Comparison of ENCODE assay signal across 23 mouse cellular contexts in the genomic region with DNA sequence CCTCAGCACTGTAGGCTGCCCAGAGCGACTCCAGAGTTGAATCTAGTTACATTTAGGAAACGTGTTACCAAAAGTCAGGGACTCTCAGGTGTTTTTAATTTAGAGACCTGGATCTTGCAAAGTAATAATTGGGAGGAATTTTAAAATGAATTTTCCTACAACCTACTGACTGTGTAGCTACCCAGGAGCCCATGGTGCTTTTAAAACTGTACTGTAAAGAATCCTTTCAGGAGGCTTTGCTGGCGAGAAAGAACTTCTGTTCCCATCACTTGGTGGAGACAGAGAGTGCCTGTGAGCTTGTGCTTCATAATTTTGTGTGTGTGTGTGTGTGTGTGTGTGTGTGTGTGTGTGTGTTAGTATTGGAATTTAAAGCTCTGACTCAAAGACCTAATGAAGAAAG.
"Had no signal": no experiment of that assay in that cellular context is flagged by ENCODE, and none has a peak within 500 bp of the region (broad histone marks: within the 10 kb centered on the region; RNA-seq: fewer than 3 reads in every experiment).

No protein-coding gene starts in this region.

- H3K9ac ChIP-seq: forebrain, postnatal 0 days; heart, embryonic 13.5 days; heart, embryonic 15.5 days; hindbrain, embryonic 13.5 days; hindbrain, embryonic 15.5 days; liver, embryonic 12.5 days; liver, embryonic 14.5 days had no signal

- ATAC-seq: forebrain, postnatal 0 days; hindbrain, postnatal 0 days; intestine, embryonic 16.5 days; liver, embryonic 12.5 days had no signal

- H3K27ac ChIP-seq: heart, adult 2 months; heart, embryonic 13.5 days; heart, embryonic 15.5 days; hindbrain, embryonic 13.5 days; hindbrain, embryonic 15.5 days; hindbrain, postnatal 0 days; left cerebral cortex, adult 2 months; liver, embryonic 12.5 days; liver, embryonic 14.5 days had no signal

- H3K4me2 ChIP-seq: heart, embryonic 11.5 days; heart, embryonic 13.5 days; heart, embryonic 15.5 days; hindbrain, embryonic 13.5 days; hindbrain, embryonic 15.5 days; liver, embryonic 12.5 days had no signal

- H3K36me3 ChIP-seq: heart, embryonic 13.5 days; heart, embryonic 15.5 days; hindbrain, embryonic 13.5 days; hindbrain, embryonic 15.5 days; liver, embryonic 12.5 days had no signal

- H3K27me3 ChIP-seq: heart, embryonic 13.5 days; heart, embryonic 15.5 days; hindbrain, embryonic 13.5 days; hindbrain, embryonic 15.5 days; liver, embryonic 12.5 days had no signal

- H3K9me3 ChIP-seq: heart, embryonic 13.5 days; heart, embryonic 15.5 days; hindbrain, embryonic 13.5 days; hindbrain, embryonic 15.5 days; liver, embryonic 12.5 days had no signal

- DNase-seq: forebrain, postnatal 0 days; gastrocnemius, postnatal 14 days; gastrocnemius, postnatal 36 days; heart, adult 11 months; heart, adult 2 months; heart, postnatal 14 days; heart, postnatal 36 days; kidney, adult 11 months; kidney, adult 2 months; kidney, postnatal 10 days; kidney, postnatal 25 days; kidney, postnatal 4 days; layer of hippocampus, adult 9-11 months had no signal

- H3K4me3 ChIP-seq: heart, adult 2 months; heart, embryonic 13.5 days; heart, embryonic 15.5 days; hindbrain, embryonic 13.5 days; hindbrain, embryonic 15.5 days; left cerebral cortex, adult 2 months; liver, embryonic 12.5 days had no signal
